Mouse (Mus musculus) cerebellum, adult 2 months (tissue): ENCODE measurements around the gene Abcb8.

Experiments
- CTCF ChIP-seq: fragments of 200-500 bp; IDR thresholded peaks from 2 replicates; pipeline ENCODE4 v1.5.1; 2011; ENCODE audit warnings: low read depth, mild to moderate bottlenecking, control low read depth, low read length, moderate library complexity, borderline replicate concordance; ENCODE audit not compliant: insufficient read depth
- POLR2A ChIP-seq: fragments of 200-500 bp; IDR thresholded peaks from 2 replicates; pipeline ENCODE4 v1.6.1; 2011; ENCODE audit warnings: low read length, control low read depth, borderline replicate concordance; ENCODE audit not compliant: insufficient read depth

GRCm38 (mm10) chr5:24356764-24357163 is 36.7 kb upstream of the Abcb8 start:
- TF ChIP-seq CTCF (no peak), POLR2A (no peak)
